Mouse (Mus musculus) CH12.LX (cell line): ENCODE measurements around the gene Srd5a1. TPM values are rescaled to one million over a fixed set of nuclear protein-coding genes. Genes with fewer than 3 reads are reported as not detected.

Source experiments
- DNase-seq: peaks from one replicate; pipeline ENCODE4 v3.0.0-alpha.2; 2013; ENCODE audit errors: extremely low read depth
- H3K27ac ChIP-seq: 2 replicates; pipeline ENCODE4 v1.5.1; 2012; ENCODE audit warnings: low read depth, mild to moderate bottlenecking, control low read depth, moderate library complexity; ENCODE audit not compliant: insufficient read depth
- H3K27me3 ChIP-seq: replicated peaks from 2 replicates; pipeline ENCODE3; 2012; ENCODE audit warnings: inconsistent platforms
- H3K36me3 ChIP-seq, 2 experiments: replicated peaks in 1 of 2; 2 replicates each; pipeline versions ENCODE3 to v1.6.1; 2012; ENCODE audit warnings: inconsistent platforms in 1 of 2, low read length in 1 of 2, mild to moderate bottlenecking in 1 of 2, mixed read lengths in 1 of 2, moderate library complexity in 1 of 2; ENCODE audit not compliant: control insufficient read depth in 1 of 2, insufficient read depth in 1 of 2
- H3K4me1 ChIP-seq, 2 experiments: 2 replicates each; pipeline ENCODE4 v1.6.1; 2012; ENCODE audit warnings: inconsistent platforms in 1 of 2, moderate library complexity in 1 of 2; ENCODE audit not compliant: insufficient read depth in 2 of 2, control insufficient read depth in 1 of 2
- H3K4me2 ChIP-seq: 2 replicates; pipeline ENCODE4 v1.6.1; 2012; ENCODE audit warnings: low read depth, mild to moderate bottlenecking, control low read depth; ENCODE audit not compliant: poor library complexity, insufficient read depth, severe bottlenecking
- H3K4me3 ChIP-seq, 3 experiments: fragments of 150-350 bp in 1 of 3; sonication (generic) in 1 of 3; replicated peaks in 1 of 3; 2 replicates each; pipeline versions ENCODE3 to v1.5.1; 2011 to 2012; ENCODE audit warnings: low read depth in 2 of 3, low read length in 2 of 3, mild to moderate bottlenecking in 2 of 3, moderate library complexity in 2 of 3, control low read depth in 1 of 3, improper control_type of control experiment in 1 of 3, inconsistent platforms in 1 of 3, mixed read lengths in 1 of 3; ENCODE audit not compliant: poor library complexity in 1 of 3
- H3K79me2 ChIP-seq: replicated peaks from 2 replicates; pipeline ENCODE4 v1.6.1; 2012; ENCODE audit warnings: mild to moderate bottlenecking, moderate library complexity; ENCODE audit not compliant: control insufficient read depth, poor library complexity, insufficient read depth, severe bottlenecking; ENCODE audit errors: extremely low read depth
- H3K9ac ChIP-seq: 2 replicates; pipeline ENCODE4 v1.6.1; 2012; ENCODE audit warnings: low read depth, mild to moderate bottlenecking, control low read depth, moderate library complexity; ENCODE audit not compliant: insufficient read depth
- H3K9me3 ChIP-seq: replicated peaks from 2 replicates; pipeline ENCODE3; 2012; ENCODE audit warnings: low read length, inconsistent platforms, mixed read lengths
- BHLHE40 ChIP-seq: IDR thresholded peaks from 2 replicates; pipeline ENCODE4 v1.6.1; 2011; ENCODE audit warnings: mild to moderate bottlenecking, low read depth, low read length, improper control_type of control experiment
- CHD1 ChIP-seq: IDR thresholded peaks from 2 replicates; pipeline ENCODE4 v1.6.1; 2012; ENCODE audit warnings: low read depth, low read length, improper control_type of control experiment, inconsistent platforms
- CTCF ChIP-seq, 2 experiments: IDR thresholded peaks in 1 of 2; conservative IDR thresholded peaks in 1 of 2; 2 replicates each; pipeline ENCODE4 v1.5.1; 2011 to 2012; ENCODE audit warnings: low read depth in 2 of 2, low read length in 2 of 2, improper control_type of control experiment in 1 of 2, inconsistent platforms in 1 of 2, mild to moderate bottlenecking in 1 of 2, moderate library complexity in 1 of 2
- E2F4 ChIP-seq: IDR thresholded peaks from 2 replicates; pipeline ENCODE4 v1.6.1; 2011; ENCODE audit warnings: low read depth, low read length, improper control_type of control experiment; ENCODE audit not compliant: insufficient replicate concordance
- ELF1 ChIP-seq: IDR thresholded peaks from 2 replicates; pipeline ENCODE4 v1.6.1; 2014; ENCODE audit warnings: low read depth, mild to moderate bottlenecking, inconsistent platforms, low read length, improper control_type of control experiment
- EP300 ChIP-seq: IDR thresholded peaks from 2 replicates; pipeline ENCODE4 v1.6.1; 2011; ENCODE audit warnings: low read length, improper control_type of control experiment
- ETS1 ChIP-seq: conservative IDR thresholded peaks from 2 replicates; pipeline ENCODE4 v1.6.1; 2012; ENCODE audit warnings: low read depth, mild to moderate bottlenecking, inconsistent platforms, low read length, improper control_type of control experiment, moderate library complexity
- GABPA ChIP-seq: IDR thresholded peaks from 2 replicates; pipeline ENCODE4 v1.6.1; 2012; ENCODE audit warnings: low read depth, low read length, improper control_type of control experiment, inconsistent platforms; ENCODE audit not compliant: insufficient replicate concordance
- HCFC1 ChIP-seq: IDR thresholded peaks from 2 replicates; pipeline ENCODE4 v1.6.1; 2012; ENCODE audit warnings: low read depth, mild to moderate bottlenecking, inconsistent platforms, low read length, improper control_type of control experiment
- JUN ChIP-seq: IDR thresholded peaks from 2 replicates; pipeline ENCODE4 v1.6.1; 2011; ENCODE audit warnings: low read depth, mild to moderate bottlenecking, low read length, improper control_type of control experiment, moderate library complexity; ENCODE audit not compliant: insufficient read depth
- KAT2A ChIP-seq: IDR thresholded peaks from 2 replicates; pipeline ENCODE4 v1.6.1; 2012; ENCODE audit warnings: low read length, improper control_type of control experiment, inconsistent platforms; ENCODE audit not compliant: insufficient replicate concordance
- MAX ChIP-seq: IDR thresholded peaks from 2 replicates; pipeline ENCODE4 v1.6.1; 2011; ENCODE audit warnings: low read length, improper control_type of control experiment
- MAZ ChIP-seq: IDR thresholded peaks from 2 replicates; pipeline ENCODE4 v1.6.1; 2012; ENCODE audit warnings: low read depth, mild to moderate bottlenecking, inconsistent platforms, low read length, improper control_type of control experiment, moderate library complexity
- MEF2A ChIP-seq: IDR thresholded peaks from 2 replicates; pipeline ENCODE4 v1.6.1; 2014; ENCODE audit warnings: low read depth, mild to moderate bottlenecking, inconsistent platforms, low read length, improper control_type of control experiment, borderline replicate concordance
- MYC ChIP-seq: IDR thresholded peaks from 2 replicates; pipeline ENCODE4 v1.6.1; 2011; ENCODE audit warnings: low read depth, mild to moderate bottlenecking, improper control_type of control experiment, low read length
- NELFE ChIP-seq: IDR thresholded peaks from 2 replicates; pipeline ENCODE4 v1.6.1; 2011; ENCODE audit warnings: low read depth, low read length, improper control_type of control experiment
- NRF1 ChIP-seq: IDR thresholded peaks from 2 replicates; pipeline ENCODE4 v1.6.1; 2014; ENCODE audit warnings: low read depth, mild to moderate bottlenecking, inconsistent platforms, low read length, improper control_type of control experiment, moderate library complexity
- RAD21 ChIP-seq: IDR thresholded peaks from 2 replicates; pipeline ENCODE4 v1.6.1; 2011; ENCODE audit warnings: low read depth, mild to moderate bottlenecking, low read length, improper control_type of control experiment, moderate library complexity
- RCOR1 ChIP-seq: conservative IDR thresholded peaks from 2 replicates; pipeline ENCODE4 v1.6.1; 2012; ENCODE audit warnings: low read depth, mild to moderate bottlenecking, inconsistent platforms, low read length, improper control_type of control experiment
- SIN3A ChIP-seq: IDR thresholded peaks from 2 replicates; pipeline ENCODE4 v1.6.1; 2012; ENCODE audit warnings: low read length, improper control_type of control experiment, inconsistent platforms
- TCF12 ChIP-seq: IDR thresholded peaks from 2 replicates; pipeline ENCODE4 v1.6.1; 2014; ENCODE audit warnings: low read depth, mild to moderate bottlenecking, inconsistent platforms, low read length, improper control_type of control experiment
- USF1 ChIP-seq: IDR thresholded peaks from 2 replicates; pipeline ENCODE4 v1.6.1; 2014; ENCODE audit warnings: low read depth, mild to moderate bottlenecking, inconsistent platforms, low read length, improper control_type of control experiment
- USF2 ChIP-seq: conservative IDR thresholded peaks from 2 replicates; pipeline ENCODE4 v1.6.1; 2011; ENCODE audit warnings: low read depth, low read length, improper control_type of control experiment
- ZC3H11A ChIP-seq: IDR thresholded peaks from 2 replicates; pipeline ENCODE4 v1.6.1; 2012; ENCODE audit warnings: low read depth, mild to moderate bottlenecking, inconsistent platforms, low read length, improper control_type of control experiment
- ZKSCAN1 ChIP-seq: IDR thresholded peaks from 2 replicates; pipeline ENCODE4 v1.6.1; 2012; ENCODE audit warnings: low read depth, inconsistent platforms, low read length, improper control_type of control experiment, borderline replicate concordance
- ZMIZ1 ChIP-seq: IDR thresholded peaks from 2 replicates; pipeline ENCODE4 v1.6.1; 2012; ENCODE audit warnings: low read depth, mild to moderate bottlenecking, inconsistent platforms, low read length, improper control_type of control experiment
- ZNF384 ChIP-seq: IDR thresholded peaks from 2 replicates; pipeline ENCODE4 v1.6.1; 2012; ENCODE audit warnings: low read depth, low read length, improper control_type of control experiment, inconsistent platforms
- dilution Hi-C: fragments of 300-500 bp; cut with MboI; formaldehyde crosslinking; loops from 2 replicates; pipeline ENCODE4 v1.14.3; 2020; ENCODE audit warnings: low sequenced_read_pairs; ENCODE audit not compliant: extremely low pct_unique_long_range_greater_than_20kb, extremely low pct_ligation_motif_present
- in situ Hi-C: fragments of 300-500 bp; cut with MboI; formaldehyde crosslinking; loops from 3 replicates; pipeline ENCODE4 v1.14.3; 2019; ENCODE audit warnings: low sequenced_read_pairs, low pct_ligation_motif_present, low pct_unique_long_range_greater_than_20kb, mixed read lengths
- polyA plus RNA-seq: library from polyadenylated mRNA; unstranded; fragments of >175 nt; gene quantifications from 2 replicates; pipeline ENCODE4 v1.2.1, GENCODE M21; 2012; ENCODE audit warnings: low read depth; ENCODE audit not compliant: insufficient read length
- total RNA-seq, 2 experiments: library from RNA; depleted of rRNA; stranded (reverse); fragments of 300-350 nt in 1 of 2; fragments of >200 nt in 1 of 2; gene quantifications; 2 replicates each; pipeline ENCODE4 v1.2.3; 2012 to 2014

The Srd5a1 gene
- total and polyA plus RNA-seq, 3 experiments = 1.2 to 2.4 (median 2.3) TPM

- H3K36me3 ChIP-seq = no peaks in the 10 kb centered on the region
- no peak overlapping the region for H3K9ac ChIP-seq
- no peak overlapping the region for H3K4me2 ChIP-seq
- H3K79me2 ChIP-seq = no peaks in the 10 kb centered on the region
- DNase-seq = no peak
- no peak for TF ChIP-seq RCOR1
- no peak for TF ChIP-seq NELFE
- TF ChIP-seq NRF1 = no peak
- no peak for TF ChIP-seq ZMIZ1
- no peak for TF ChIP-seq ZKSCAN1
- TF ChIP-seq MEF2A = no peak
- no peak for TF ChIP-seq USF2
- no peak for TF ChIP-seq CHD1
- no peak for TF ChIP-seq ELF1
- no peak for TF ChIP-seq MAZ
- TF ChIP-seq ZC3H11A = no peak
- TF ChIP-seq ZNF384 = no peak
- TF ChIP-seq RAD21 = no peak
- no peak for TF ChIP-seq GABPA
- TF ChIP-seq JUN = no peak
- TF ChIP-seq CTCF (conservative IDR thresholded peaks at IDR 0.05 in 1 of 2, IDR thresholded peaks at IDR 0.05 in 1 of 2; ENCODE audit: low read depth in 2 of 2, low read length in 2 of 2) = no peak
- TF ChIP-seq MAX = no peak
- TF ChIP-seq ETS1 = no peak
- TF ChIP-seq USF1 = no peak
- TF ChIP-seq EP300 = no peak
- H3K4me3 ChIP-seq = no peak overlapping the region
- no peaks in the 10 kb centered on the region for H3K4me1 ChIP-seq
- no peak overlapping the region for H3K27ac ChIP-seq
- dilution Hi-C loops (no loop called here), in situ Hi-C loops (no loop called here)
- H3K9me3 ChIP-seq = no peaks in the 10 kb centered on the region
- no peaks in the 10 kb centered on the region for H3K27me3 ChIP-seq
Observed at GRCm38 (mm10) chr13:69592226-69592625, 19.0 kb downstream of the Srd5a1 start.

- H3K9ac ChIP-seq = no peak overlapping the region
- dilution Hi-C loops = no loop called here
- in situ Hi-C loops = no loop called here
Observed at GRCm38 (mm10) chr13:69591338-69591737, 19.9 kb downstream of the Srd5a1 start.

More at GRCm38 (mm10) chr13:69591338-69591737, 19.9 kb downstream of the Srd5a1 start:
- Histone ChIP-seq H3K4me2 (no peak overlapping the region), H3K4me1 (no peaks in the 10 kb centered on the region), H3K27ac (no peak overlapping the region), H3K27me3 (no peaks in the 10 kb centered on the region), H3K9me3 (no peaks in the 10 kb centered on the region), H3K36me3 (no peaks in the 10 kb centered on the region), H3K4me3 (no peak overlapping the region), H3K79me2 (no peaks in the 10 kb centered on the region)
- DNase-seq = no peak
- no peak for TF ChIP-seq HCFC1
- no peak for TF ChIP-seq MYC
- no peak for TF ChIP-seq ELF1
- TF ChIP-seq BHLHE40 = no peak
- TF ChIP-seq CHD1 = no peak
- TF ChIP-seq ZMIZ1 = no peak
- no peak for TF ChIP-seq EP300
- no peak for TF ChIP-seq KAT2A
- no peak for TF ChIP-seq E2F4
- TF ChIP-seq SIN3A = no peak
- no peak for TF ChIP-seq TCF12
- TF ChIP-seq ETS1 = no peak
